Mouse (Mus musculus) CH12.LX (cell line): Measurements from ENCODE around the gene Nedd4.

Source experiments
- BHLHE40 ChIP-seq: IDR thresholded peaks from 2 replicates; pipeline ENCODE4 v1.6.1; 2011; ENCODE audit warnings: mild to moderate bottlenecking, low read depth, low read length, improper control_type of control experiment
- CHD2 ChIP-seq: IDR thresholded peaks from 2 replicates; pipeline ENCODE4 v1.6.1; 2011; ENCODE audit warnings: low read length, improper control_type of control experiment
- CTCF ChIP-seq, 2 experiments: IDR thresholded peaks in 1 of 2; conservative IDR thresholded peaks in 1 of 2; 2 replicates each; pipeline ENCODE4 v1.5.1; 2011 to 2012; ENCODE audit warnings: low read depth in 2 of 2, low read length in 2 of 2, improper control_type of control experiment in 1 of 2, inconsistent platforms in 1 of 2, mild to moderate bottlenecking in 1 of 2, moderate library complexity in 1 of 2
- MXI1 ChIP-seq: IDR thresholded peaks from 2 replicates; pipeline ENCODE4 v1.6.1; 2011; ENCODE audit warnings: mild to moderate bottlenecking, low read depth, low read length, improper control_type of control experiment
- MYC ChIP-seq: IDR thresholded peaks from 2 replicates; pipeline ENCODE4 v1.6.1; 2011; ENCODE audit warnings: low read depth, mild to moderate bottlenecking, improper control_type of control experiment, low read length
- SMC3 ChIP-seq: IDR thresholded peaks from 2 replicates; pipeline ENCODE4 v1.6.1; 2011; ENCODE audit warnings: low read depth, low read length, improper control_type of control experiment
- TBP ChIP-seq: conservative IDR thresholded peaks from 2 replicates; pipeline ENCODE4 v1.6.1; 2011; ENCODE audit warnings: low read depth, low read length, improper control_type of control experiment
- ZC3H11A ChIP-seq: IDR thresholded peaks from 2 replicates; pipeline ENCODE4 v1.6.1; 2012; ENCODE audit warnings: low read depth, mild to moderate bottlenecking, inconsistent platforms, low read length, improper control_type of control experiment

GRCm38 (mm10) chr9:72721221-72721620 is 59.1 kb downstream of the Nedd4 start:
- TF ChIP-seq MYC (no peak), TBP (no peak), CTCF (conservative IDR thresholded peaks at IDR 0.05 in 1 of 2, IDR thresholded peaks at IDR 0.05 in 1 of 2; ENCODE audit: low read depth in 2 of 2, low read length in 2 of 2) (no peak), CHD2 (no peak), SMC3 (no peak), MXI1 (no peak), BHLHE40 (no peak), ZC3H11A (no peak)
